Mouse (Mus musculus) midbrain, postnatal 0 days (tissue): ENCODE measurements around the gene Bhlhe23. TPM values are rescaled to one million over a fixed set of nuclear protein-coding genes. Genes with fewer than 3 reads are reported as not detected.

Experiments
- ATAC-seq: fragments of 200-750 bp; cut with Nextera tagmentation; 2 replicates; pipeline ENCODE4 v1.8.0; 2017; ENCODE audit warnings: moderate number of reproducible peaks, mild to moderate bottlenecking, moderate TSS enrichment, moderate library complexity; ENCODE audit not compliant: low FRiP score
- DNase-seq: peaks from one replicate; pipeline ENCODE4 v3.0.0-alpha.2; 2015; ENCODE audit warnings: low spot score
- H3K27ac ChIP-seq: fragments of 300-500 bp; sonication (generic); 2 replicates; pipeline ENCODE4 v1.5.1; 2014; ENCODE audit warnings: low read depth, mild to moderate bottlenecking, low read length, mixed read lengths
- H3K27me3 ChIP-seq: fragments of 300-500 bp; sonication (generic); 2 replicates; pipeline ENCODE4 v1.6.1; 2014; ENCODE audit warnings: low read length, control low read depth, mixed read lengths; ENCODE audit not compliant: insufficient read depth
- H3K36me3 ChIP-seq: fragments of 300-500 bp; sonication (generic); 2 replicates; pipeline ENCODE4 v1.6.1; 2014; ENCODE audit warnings: low read length, control low read depth, mixed read lengths; ENCODE audit not compliant: insufficient read depth
- H3K4me1 ChIP-seq: fragments of 300-500 bp; sonication (generic); 2 replicates; pipeline ENCODE4 v1.6.1; 2014; ENCODE audit warnings: mild to moderate bottlenecking, control low read depth, antibody characterized with exemption, low read length, mixed read lengths; ENCODE audit not compliant: insufficient read depth
- H3K4me2 ChIP-seq: fragments of 300-500 bp; sonication (generic); 2 replicates; pipeline ENCODE4 v1.6.1; 2014; ENCODE audit warnings: low read depth, mild to moderate bottlenecking, low read length, mixed read lengths; ENCODE audit not compliant: poor library complexity, severe bottlenecking
- H3K4me3 ChIP-seq: fragments of 300-500 bp; sonication (generic); 2 replicates; pipeline ENCODE4 v1.5.1; 2014; ENCODE audit warnings: low read depth, mild to moderate bottlenecking, low read length, moderate library complexity
- H3K9ac ChIP-seq: fragments of 300-500 bp; sonication (generic); replicated peaks from 2 replicates; pipeline ENCODE4 v1.6.1; 2014; ENCODE audit warnings: mild to moderate bottlenecking, low read length, moderate library complexity, mixed read lengths; ENCODE audit not compliant: poor library complexity, severe bottlenecking
- H3K9me3 ChIP-seq: fragments of 300-500 bp; sonication (generic); 2 replicates; pipeline ENCODE4 v1.6.1; 2016; ENCODE audit warnings: low read length, control low read depth
- CTCF ChIP-seq: IDR thresholded peaks from 2 replicates; pipeline ENCODE4 v1.5.1; 2016; ENCODE audit warnings: antibody characterized with exemption, mild to moderate bottlenecking
- WGBS: fragments of 180-500 bp; shearing (Covaris S2); extraction: QIAGEN DNeasy Blood & Tissue Kit; methylation state at CpG from one replicate; pipeline ENCODE4 v1.1.7; 2014; 5-methylcytosine and 5-hydroxymethylcytosine counted together
- polyA plus RNA-seq: library from polyadenylated mRNA; unstranded; fragments of >200 nt; fragmentation: Nextera tagmentation; extraction: Ambion mirVana; gene quantifications from 2 replicates; pipeline ENCODE4 v1.2.1, GENCODE M21; 2015
- total RNA-seq: library from RNA; depleted of rRNA; stranded (reverse); fragments of >200 nt; gene quantifications from 2 replicates; pipeline ENCODE4 v1.2.3, GENCODE M21; 2014

Bhlhe23 gene
- total and polyA plus RNA-seq, 2 experiments from 2014 or later = 6.0 to 7.6 TPM

DNA sequence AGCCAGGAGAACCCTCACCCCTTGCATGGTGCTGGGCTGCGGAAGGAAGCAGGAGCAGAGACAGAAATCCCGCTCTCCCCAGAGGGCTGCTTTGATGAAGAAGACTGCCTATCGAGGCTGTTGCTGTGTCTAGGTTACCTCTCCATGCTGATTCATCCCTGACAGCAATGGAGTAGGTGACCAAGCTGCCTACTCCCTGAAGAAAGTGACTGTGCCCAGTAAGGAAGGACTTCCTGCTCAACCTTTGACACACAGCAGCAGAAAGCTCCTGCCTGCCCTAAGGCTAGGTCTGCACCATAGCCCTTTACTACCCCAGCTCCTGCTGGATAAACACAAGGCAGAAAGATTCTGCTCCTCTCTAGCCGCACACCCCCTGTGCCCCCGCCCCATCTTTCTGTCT lies 27.8 kb downstream of the Bhlhe23 start:
- Histone ChIP-seq H3K27ac (no peak overlapping the region), H3K9ac (0 out of 2 replicates have a peak overlapping the region, but pooled peaks have one; percentile 8), H3K36me3 (no peaks in the 10 kb centered on the region), H3K4me1 (no peaks in the 10 kb centered on the region), H3K4me3 (no peak overlapping the region), H3K9me3 (no peaks in the 10 kb centered on the region), H3K4me2 (no peak overlapping the region), H3K27me3 (0 out of 2 replicates have a peak, but pooled peaks cover 3% of the 10 kb centered on the region)
- ATAC-seq = no peak
- no peak for DNase-seq
- WGBS = 58% methylated on average over 5 of the region's 5 CpGs
- TF ChIP-seq CTCF = no peak

DNA sequence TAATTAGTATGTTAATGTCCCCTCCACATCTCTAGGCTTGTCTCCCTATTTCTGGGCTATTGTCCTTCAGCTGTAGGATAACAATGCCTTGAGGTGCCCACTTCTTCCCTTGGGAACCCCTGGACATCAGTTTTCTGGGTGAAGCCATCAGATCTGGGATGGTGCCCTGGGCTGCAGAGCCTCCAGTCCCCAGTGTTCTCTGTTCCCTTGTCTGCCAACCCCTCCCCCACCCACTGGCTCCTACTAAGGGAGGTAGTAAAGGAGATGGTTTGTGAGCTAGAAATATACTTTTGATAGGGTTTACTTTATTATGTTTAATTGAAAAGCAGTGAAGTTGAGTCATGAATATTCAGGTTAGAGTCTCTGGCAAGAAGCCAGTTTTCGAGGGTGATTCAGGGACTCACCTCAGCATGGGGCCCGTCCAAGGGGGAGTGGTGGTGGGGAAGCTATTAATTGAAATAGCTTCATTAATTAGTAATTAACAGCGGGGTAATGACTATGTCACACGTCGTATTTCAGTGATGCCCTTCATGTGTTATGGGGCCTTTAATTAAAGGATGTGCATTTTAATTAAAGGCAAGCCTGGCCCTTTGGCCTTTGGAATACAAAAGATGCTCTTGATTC lies 30.0 kb downstream of the Bhlhe23 start:
- Histone ChIP-seq H3K9ac (no peak overlapping the region), H3K27me3 (0 out of 2 replicates have a peak, but pooled peaks cover 3% of the 10 kb centered on the region), H3K4me3 (no peak overlapping the region), H3K27ac (no peak overlapping the region), H3K4me1 (no peaks in the 10 kb centered on the region), H3K9me3 (no peaks in the 10 kb centered on the region), H3K36me3 (no peaks in the 10 kb centered on the region), H3K4me2 (no peak overlapping the region)
- WGBS = 33% methylated on average over 5 of the region's 5 CpGs
- DNase-seq (no peak), ATAC-seq (no peak)
- no peak for TF ChIP-seq CTCF

- DNase-seq (peak; percentile 85), ATAC-seq (peak; percentile 77)
- no peak overlapping the region for H3K4me3 ChIP-seq
- H3K4me1 ChIP-seq = no peaks in the 10 kb centered on the region
- WGBS = 32% methylated on average over 17 of the region's 17 CpGs
- no peaks in the 10 kb centered on the region for H3K9me3 ChIP-seq
- no peaks in the 10 kb centered on the region for H3K36me3 ChIP-seq
- no peak overlapping the region for H3K9ac ChIP-seq
- H3K27me3 ChIP-seq = 0 out of 2 replicates have a peak, but pooled peaks cover 3% of the 10 kb centered on the region
- H3K27ac ChIP-seq = no peak overlapping the region
- peak; percentile 100 for TF ChIP-seq CTCF
- H3K4me2 ChIP-seq = no peak overlapping the region
These were observed 31.3 kb downstream of the Bhlhe23 start for GRCm38 (mm10) chr2:180745248-180745927.

DNA sequence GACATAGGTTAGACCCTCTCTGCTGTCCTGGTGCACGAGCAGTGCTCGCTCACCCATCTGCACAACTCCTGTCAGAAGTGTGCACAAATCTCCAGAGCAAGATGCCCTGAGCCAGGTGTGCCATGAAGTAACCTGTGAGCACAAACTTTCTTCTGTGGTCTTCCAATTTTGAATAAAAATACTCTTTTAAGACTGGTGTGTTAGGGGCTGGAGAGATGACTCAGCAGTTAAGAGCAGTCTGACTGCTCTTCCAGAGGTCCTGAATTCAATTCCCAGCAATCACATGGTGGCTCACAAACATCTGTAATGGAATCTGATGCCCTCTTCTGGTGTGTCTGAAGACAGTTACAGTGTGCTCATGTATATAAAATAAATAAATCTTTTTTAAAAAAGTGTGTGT lies 33.4 kb downstream of the Bhlhe23 start:
- DNase-seq (no peak), ATAC-seq (no peak)
- Histone ChIP-seq H3K4me1 (no peaks in the 10 kb centered on the region), H3K27me3 (0 out of 2 replicates have a peak, but pooled peaks cover 3% of the 10 kb centered on the region), H3K4me3 (no peak overlapping the region), H3K36me3 (no peaks in the 10 kb centered on the region), H3K27ac (no peak overlapping the region), H3K9me3 (no peaks in the 10 kb centered on the region), H3K9ac (no peak overlapping the region), H3K4me2 (no peak overlapping the region)
- TF ChIP-seq CTCF = no peak
- whole genome bisulfite sequencing = 92% methylated on average over 2 of the region's 2 CpGs

DNA sequence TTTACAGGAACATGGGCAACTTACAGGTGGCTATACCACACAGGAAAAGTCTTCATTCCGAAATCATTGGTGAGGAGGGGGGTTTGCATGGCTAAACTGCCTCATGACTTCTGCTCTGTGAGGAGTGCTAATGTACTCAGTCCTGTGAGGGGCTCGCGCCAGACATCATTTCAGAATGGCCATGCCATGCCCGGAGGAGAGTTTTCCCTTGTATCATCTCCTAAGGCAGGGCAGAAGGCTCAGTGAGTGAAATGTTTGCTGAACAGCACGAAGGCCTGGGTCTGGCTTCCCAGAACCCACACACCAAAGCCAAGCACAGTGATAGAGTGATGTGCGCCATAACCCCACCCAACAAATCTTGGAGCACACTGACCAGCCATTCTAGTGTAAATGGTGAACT lies 33.9 kb downstream of the Bhlhe23 start:
- DNase-seq = no peak
- Histone ChIP-seq H3K4me3 (no peak overlapping the region), H3K9me3 (no peaks in the 10 kb centered on the region), H3K9ac (no peak overlapping the region), H3K36me3 (no peaks in the 10 kb centered on the region), H3K27ac (no peak overlapping the region), H3K27me3 (0 out of 2 replicates have a peak, but pooled peaks cover 3% of the 10 kb centered on the region), H3K4me1 (no peaks in the 10 kb centered on the region), H3K4me2 (no peak overlapping the region)
- no peak for ATAC-seq
- 86% methylated on average over 6 of the region's 6 CpGs for WGBS
- no peak for TF ChIP-seq CTCF

- WGBS = 77% methylated on average over 7 of the region's 7 CpGs
- no peak for TF ChIP-seq CTCF
- no peaks in the 10 kb centered on the region for H3K4me1 ChIP-seq
- H3K36me3 ChIP-seq = no peaks in the 10 kb centered on the region
- H3K4me3 ChIP-seq = no peak overlapping the region
- H3K9ac ChIP-seq = no peak overlapping the region
- H3K27me3 ChIP-seq = 0 out of 2 replicates have a peak, but pooled peaks cover 3% of the 10 kb centered on the region
- no peak overlapping the region for H3K4me2 ChIP-seq
- ATAC-seq (no peak), DNase-seq (no peak)
- H3K27ac ChIP-seq = no peak overlapping the region
- no peaks in the 10 kb centered on the region for H3K9me3 ChIP-seq
These were observed 35.3 kb downstream of the Bhlhe23 start for GRCm38 (mm10) chr2:180741421-180741820.
